Mouse (Mus musculus) telencephalon, adult 2 months (tissue): ENCODE measurements around the gene Camta1.

Source experiments
- DNase-seq: peaks from one replicate; pipeline ENCODE4 v3.0.0-alpha.2; 2011; ENCODE audit warnings: low read depth, low spot score

Gene Camta1

DNA sequence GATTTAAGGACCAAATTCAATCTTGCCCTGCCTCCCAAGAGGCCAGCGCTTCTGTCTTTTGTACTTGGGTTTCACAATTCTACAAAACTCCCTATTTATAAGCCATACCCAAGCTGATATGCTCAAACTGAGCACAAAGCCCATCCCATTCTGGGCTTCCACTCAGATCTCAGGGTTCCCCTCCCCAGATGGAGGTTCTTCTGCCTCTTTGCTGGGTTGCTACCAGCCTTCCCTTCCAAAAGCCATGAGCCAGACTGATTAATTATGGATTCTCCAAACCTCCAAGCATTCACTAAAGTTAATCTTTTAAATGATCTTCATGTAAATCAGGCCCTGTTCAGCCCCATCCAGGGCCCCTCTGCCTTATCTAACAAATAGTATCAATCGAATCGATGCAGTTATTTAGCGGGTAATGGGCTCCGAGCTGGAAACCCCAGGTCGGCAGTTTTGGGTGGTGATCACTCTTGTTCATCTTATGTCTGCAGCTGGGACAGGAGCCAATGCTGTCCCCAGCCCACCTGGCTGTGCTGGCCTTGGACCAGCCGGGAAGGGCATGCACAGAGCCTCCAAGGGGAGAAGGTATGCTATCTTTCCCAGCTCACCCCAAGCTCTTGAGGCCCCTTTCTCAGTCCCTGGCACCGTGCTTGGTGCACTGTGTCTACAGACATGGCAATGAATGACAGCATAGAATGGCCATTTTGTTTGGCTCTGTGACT lies 534.5 kb downstream of the Camta1 start:
- no peak for DNase-seq

- no peak for DNase-seq
Measured at GRCm38 (mm10) chr4:151316428-151316827, 545.2 kb downstream of the Camta1 start.

DNA sequence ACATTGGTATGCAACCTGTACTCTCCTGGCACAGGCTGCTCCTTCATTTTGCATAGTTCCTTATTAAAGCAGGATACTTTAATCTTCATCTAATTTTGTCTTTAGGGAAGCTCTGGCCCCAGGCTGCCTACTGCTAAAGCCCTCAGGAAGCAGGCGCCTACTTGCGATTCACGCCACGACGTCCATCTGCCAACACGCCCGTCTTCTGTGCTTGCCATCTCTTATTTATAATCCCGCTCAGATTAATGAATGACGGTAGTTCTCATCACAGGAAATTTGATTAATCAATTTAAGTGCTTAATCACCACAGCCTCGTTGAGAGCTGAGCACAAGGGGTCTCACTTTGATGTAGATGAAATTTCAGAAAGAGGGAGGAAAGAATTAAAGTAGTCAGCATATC lies 546.0 kb downstream of the Camta1 start:
- no peak for DNase-seq

- DNase-seq, result no peak
Measured at GRCm38 (mm10) chr4:151310773-151311172, 550.9 kb downstream of the Camta1 start.

- DNase-seq, result no peak
Measured at GRCm38 (mm10) chr4:151310056-151310685, 551.5 kb downstream of the Camta1 start.

DNA sequence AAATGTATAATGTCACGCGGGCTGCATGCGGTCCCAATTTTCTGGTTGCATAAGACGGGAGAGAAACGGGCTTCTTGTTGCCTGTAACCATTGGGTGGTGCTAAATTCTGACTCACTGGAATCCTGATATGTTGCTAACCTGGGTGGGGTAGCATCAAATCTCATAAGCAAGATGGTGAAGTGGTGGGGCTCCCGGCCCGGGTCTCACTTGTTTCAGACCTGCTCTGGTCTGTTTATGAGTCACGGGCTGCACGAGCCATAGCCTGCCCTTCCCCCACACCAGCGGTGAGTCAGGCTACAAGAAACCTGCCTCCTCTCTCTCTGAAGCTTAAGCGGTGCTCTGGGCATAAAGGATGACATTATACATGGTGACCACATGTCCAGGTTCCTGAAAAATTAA lies 554.8 kb downstream of the Camta1 start:
- DNase-seq, result no peak

DNA sequence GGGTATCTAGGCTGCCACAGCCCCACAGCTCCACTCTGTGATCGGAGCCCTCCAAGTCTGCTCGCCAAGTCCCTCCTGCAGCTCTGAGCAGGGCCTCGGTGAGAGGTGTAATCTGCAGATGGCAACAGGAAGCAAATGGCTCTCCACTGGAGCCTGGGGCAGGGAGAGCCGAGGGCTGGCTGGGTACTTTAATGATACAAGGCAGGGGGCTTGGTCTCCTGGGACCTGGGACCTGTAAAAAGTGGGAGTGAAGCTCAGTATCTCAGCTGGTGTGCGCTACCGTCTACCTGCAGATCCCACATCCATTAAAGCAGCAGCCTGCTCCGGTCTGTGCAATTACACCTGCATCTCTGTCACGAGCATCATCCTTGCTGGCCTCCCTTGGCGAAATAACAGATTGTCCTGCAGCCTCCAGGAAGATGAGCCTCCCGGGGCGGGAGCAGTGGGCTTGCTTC lies 555.3 kb downstream of the Camta1 start:
- no peak for DNase-seq

DNA sequence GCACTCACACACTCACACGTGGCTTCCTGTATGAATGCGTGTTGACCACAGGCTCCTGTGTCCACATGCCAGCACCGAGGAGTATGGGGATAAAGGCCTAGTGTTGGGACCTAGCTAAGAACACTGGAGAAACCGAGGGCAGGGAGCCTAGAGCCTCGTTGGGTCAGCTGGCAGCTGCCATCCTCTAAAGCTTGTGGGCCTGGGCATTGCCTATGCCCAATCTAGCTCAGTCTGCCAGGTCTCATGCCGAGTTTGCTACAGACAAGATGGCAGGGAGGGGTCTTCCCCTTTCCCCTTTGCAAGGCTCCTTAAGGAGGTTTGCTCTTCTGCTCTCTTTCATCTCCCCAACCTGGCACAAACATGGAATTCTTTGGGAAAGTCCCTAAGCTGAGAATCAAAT lies 555.9 kb downstream of the Camta1 start:
- DNase-seq, result no peak

DNA sequence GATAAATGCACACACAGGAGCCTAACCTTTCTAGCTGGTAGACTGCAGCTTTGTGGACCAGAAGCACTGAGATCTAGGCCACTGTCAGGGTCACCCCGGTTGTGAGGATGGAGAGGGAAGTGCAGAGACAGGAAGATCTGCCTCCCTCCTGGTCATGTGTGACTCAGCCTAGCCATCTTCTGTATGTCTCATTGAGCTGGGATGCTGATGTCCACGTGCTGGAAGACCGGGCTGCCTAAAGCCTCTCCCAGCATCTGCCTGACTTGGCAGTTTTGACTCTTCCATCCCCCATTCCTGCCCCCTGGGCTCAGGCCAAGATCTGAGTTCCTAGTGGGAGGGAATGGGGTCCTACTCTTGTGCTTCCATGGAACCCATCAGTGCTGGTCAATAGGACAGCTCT lies 557.7 kb downstream of the Camta1 start:
- DNase-seq, result no peak

GRCm38 (mm10) chr4:151303436-151303835 lies 558.2 kb downstream of the Camta1 start:
- DNase-seq, result no peak

DNA sequence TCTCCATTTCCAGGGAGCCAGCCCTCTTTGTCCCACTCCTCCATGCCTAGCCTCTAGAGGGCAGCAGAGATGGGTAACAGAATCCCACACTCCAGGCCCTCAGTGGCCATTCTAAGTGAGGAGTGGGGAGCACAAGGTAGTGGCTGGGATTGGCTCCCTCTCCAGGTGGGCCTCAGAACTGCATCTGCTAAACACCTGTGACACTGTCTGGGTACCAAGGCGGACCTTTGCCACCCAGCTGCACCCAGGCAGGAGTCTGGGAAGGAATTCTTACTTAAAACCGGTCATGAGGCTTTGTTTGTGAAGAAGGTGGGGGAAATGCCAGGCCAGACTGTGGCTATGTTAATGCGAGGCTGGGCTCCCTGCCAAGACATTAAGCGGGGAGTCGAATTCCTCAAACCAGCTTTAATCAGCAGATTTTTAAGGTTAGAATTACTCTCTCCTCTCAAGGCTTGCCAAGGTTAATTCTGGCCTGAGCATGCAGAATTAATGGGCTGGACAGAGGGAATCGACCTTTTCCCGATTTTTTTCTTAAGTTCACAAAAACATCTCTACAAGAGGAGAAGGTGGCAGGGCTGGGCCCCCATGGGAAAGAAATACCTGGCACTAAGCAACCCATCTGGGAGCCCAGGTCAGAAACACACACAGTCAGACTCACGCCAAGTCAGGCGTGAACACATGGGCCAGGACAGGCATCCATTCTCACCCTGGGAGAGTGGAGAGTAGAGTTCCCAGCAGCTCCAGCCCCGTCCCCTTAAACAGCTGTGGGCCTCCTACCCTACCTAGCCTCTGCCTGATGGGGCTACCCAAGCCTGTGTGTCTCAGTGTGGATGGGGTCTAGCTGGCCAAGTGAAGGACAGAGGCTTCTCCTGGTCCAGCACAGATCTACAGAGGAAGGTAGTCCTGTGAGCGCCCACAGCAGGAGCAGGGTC lies 559.2 kb downstream of the Camta1 start:
- DNase-seq, result no peak

- DNase-seq, result no peak
Measured at GRCm38 (mm10) chr4:151301337-151301736, 560.3 kb downstream of the Camta1 start.

DNA sequence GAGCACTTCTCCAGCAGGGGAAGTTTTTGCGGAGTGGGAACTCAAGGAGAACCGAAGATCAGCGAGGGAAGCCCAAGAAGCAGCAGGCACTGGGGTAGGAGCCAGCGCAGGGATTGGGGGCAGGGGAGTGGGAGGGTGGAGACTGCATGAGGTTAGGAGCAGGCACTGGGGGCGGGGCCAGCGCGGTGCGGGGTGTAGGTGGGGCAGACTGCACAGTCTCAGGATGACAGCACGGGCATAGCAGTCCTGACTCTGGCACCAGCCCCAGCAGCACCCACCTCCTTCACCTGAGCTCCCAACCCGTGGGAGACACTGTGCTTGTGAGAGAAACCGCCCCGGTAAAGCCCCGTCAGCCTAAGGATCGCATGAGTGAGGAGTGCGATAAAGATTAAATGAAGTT lies 561.0 kb downstream of the Camta1 start:
- DNase-seq, result no peak

DNA sequence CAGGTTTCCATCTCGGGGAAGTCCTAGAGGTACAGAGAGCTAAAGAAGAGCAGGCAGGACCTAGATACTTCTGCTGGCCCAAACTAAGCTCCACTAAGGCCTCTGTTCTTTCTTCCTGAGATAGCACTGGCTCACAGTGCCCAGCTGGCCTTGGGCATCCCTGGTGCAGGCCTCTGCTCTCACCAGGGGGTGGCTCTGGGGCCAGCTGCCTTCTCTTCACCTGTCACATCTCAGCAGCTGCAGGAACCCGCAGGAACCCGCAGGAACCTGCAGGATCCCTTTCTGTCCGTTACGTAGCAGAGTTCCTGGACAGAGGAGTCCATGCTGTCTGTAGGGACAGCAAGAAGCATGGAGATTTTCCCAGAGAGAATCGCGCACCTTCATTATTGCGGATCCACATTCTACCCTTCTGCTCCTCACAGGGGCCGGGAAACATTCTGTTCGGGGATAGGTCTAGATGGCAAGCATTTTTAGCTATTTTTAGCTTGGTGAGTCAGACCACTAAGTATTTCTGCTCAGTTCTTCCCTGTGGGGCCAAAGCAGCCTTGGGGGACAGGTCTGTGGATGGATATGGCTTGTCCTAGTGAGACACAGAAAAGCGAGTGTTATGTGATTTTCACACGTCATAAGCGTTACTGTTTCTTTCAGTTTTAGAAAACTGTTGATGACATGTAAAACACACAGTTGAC lies 566.0 kb downstream of the Camta1 start:
- no peak for DNase-seq

DNA sequence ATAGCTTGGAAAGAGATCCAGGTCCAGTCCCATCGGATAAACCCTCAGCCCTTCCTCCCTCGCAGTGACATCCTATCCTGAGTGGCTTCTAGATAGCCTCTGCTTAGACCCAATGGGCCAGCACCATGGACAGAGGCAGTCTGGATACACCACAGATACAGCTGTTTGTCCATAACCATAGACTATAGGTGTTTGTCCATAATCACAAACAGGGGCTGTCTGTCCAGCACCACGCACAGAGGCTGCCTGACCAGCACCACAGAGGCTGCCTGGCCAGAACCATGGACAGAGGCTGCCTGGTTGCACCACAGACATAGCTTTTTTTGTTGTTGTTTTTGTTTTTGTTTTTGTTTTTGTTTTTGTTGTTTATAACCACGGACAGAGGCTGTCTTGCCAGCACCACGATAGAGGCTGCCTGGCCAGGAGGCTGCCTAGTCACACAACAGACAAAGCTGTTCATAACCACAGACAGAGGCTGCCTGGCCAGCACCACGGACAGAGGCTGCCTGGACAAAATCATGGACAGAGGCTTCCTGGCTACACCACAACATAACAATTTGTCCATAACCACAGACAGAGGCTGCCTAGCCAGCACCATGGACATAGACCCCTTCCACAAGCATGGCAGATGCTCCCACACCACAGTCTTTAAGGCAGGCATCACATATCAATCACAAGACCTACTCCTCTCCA lies 572.6 kb downstream of the Camta1 start:
- no peak for DNase-seq

- DNase-seq, result no peak
Measured at GRCm38 (mm10) chr4:151285905-151286445, 575.7 kb downstream of the Camta1 start.

- DNase-seq, result no peak
Measured at GRCm38 (mm10) chr4:151285432-151285831, 576.2 kb downstream of the Camta1 start.

GRCm38 (mm10) chr4:151283092-151283741 lies 578.5 kb downstream of the Camta1 start:
- no peak for DNase-seq

GRCm38 (mm10) chr4:151282103-151282502 lies 579.6 kb downstream of the Camta1 start:
- DNase-seq, result no peak

DNA sequence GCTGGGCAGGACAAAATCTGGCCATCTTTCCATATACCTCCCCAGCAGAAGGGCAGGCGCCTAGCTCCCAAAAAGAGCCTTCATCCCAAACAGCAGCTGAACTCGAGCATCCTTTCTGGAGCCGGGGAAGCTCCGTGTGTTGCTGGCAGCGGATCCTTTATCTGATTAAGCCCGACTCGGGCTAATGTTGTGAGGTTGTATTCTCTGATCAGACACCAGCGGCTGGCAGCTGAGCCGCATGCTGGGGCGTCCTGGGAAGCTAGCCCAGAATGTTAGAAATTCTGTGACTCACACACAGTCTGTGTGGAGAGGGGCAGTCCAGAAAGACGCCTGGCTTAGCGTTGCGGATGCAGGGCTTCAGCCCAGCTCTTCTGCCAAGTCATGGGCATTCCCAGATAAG lies 586.4 kb downstream of the Camta1 start:
- DNase-seq, result peak; percentile 75
